In genomic region chr8:125959363-125959771, GRCm38 (mm10) we compare ENCODE assay signal across 9 mouse cellular contexts. TPM values are rescaled to one million over a fixed set of nuclear protein-coding genes. Genes with fewer than 3 reads are reported as not detected.
DNase-seq lines count a peak whose midpoint lies in the region; ATAC-seq lines count a peak whose summit lies in the region.
"Had no signal": no experiment of that assay in that cellular context is flagged by ENCODE, and none has a peak within 500 bp of the region (broad histone marks: within the 10 kb centered on the region; RNA-seq: fewer than 3 reads in every experiment).

No protein-coding gene starts in this region.

- peak; percentile 98 for DNase-seq in brain, adult 2 months (ENCODE audit: low read depth, low spot score)
- DNase-seq in cerebellum, adult 8-10 months: peak; percentile 85
- DNase-seq in layer of hippocampus, adult 11-12 months (ENCODE audit: low spot score): peak; percentile 80
- DNase-seq in left cerebral cortex, postnatal 14 days (ENCODE audit: low spot score in 2 of 2): peak; percentile 73 to 89
- DNase-seq in gastrocnemius, postnatal 4 days (ENCODE audit: low spot score in 2 of 2): no peak
- no peak for DNase-seq in thymus, postnatal 25 days
- DNase-seq in kidney, postnatal 10 days: no peak
- DNase-seq: lung, embryonic 14.5 days had no signal

- ATAC-seq in megakaryocyte, adult 5-6 weeks (ENCODE audit: poor library complexity, severe bottlenecking): no peak

- intact Hi-C loops in left cerebral cortex, postnatal 14 days (cut with DNase I): loop anchor here (10.0 kb wide), 1 partner anchor 465 kb away; the partner anchor contains the start of gene Coa6

RNA-seq across cellular contexts. Expression of gene Kcnk1, which starts 35.6 kb away (rescaled TPM):
- total RNA-seq in left cerebral cortex, postnatal 14 days (2021): 10 to 100 TPM; 82.4 to 82.7 TPM
- 1 to 10 TPM; 2.1 to 2.2 TPM for total RNA-seq in gastrocnemius, postnatal 4 days (2021)
- 0.13 and 0.46 TPM in 2 replicates for total RNA-seq in megakaryocyte, adult 5-6 weeks (2015)
- 0.77 TPM in 1 of 2 replicates, not detected in the other for total RNA-seq in megakaryocyte, adult 5-6 weeks (2017)

RNA-seq across cellular contexts. Expression of gene Map3k21, which starts 49.1 kb away (rescaled TPM):
- total RNA-seq in left cerebral cortex, postnatal 14 days (2021): 1 to 10 TPM; 1.5 to 2.2 TPM
- total RNA-seq in gastrocnemius, postnatal 4 days (2021): under 1 TPM; 0.16 to 0.22 TPM
- total RNA-seq in megakaryocyte, adult 5-6 weeks (2015): not detected in 2 replicates
- not detected in 2 replicates for total RNA-seq in megakaryocyte, adult 5-6 weeks (2017)

Comparison
In these comparisons a context has a peak if more than half of its experiments do, and no peak if none do; other contexts are left out.
1. DNase-seq: peak in brain, adult 2 months (single experiment), cerebellum, adult 8-10 months (single experiment), layer of hippocampus, adult 11-12 months (single experiment) and left cerebral cortex, postnatal 14 days (2 of 2); none in gastrocnemius, postnatal 4 days (0 of 2), thymus, postnatal 25 days (single experiment) and kidney, postnatal 10 days (single experiment).
2. RNA of gene Kcnk1, which starts 35.6 kb away (total RNA-seq): 82.4 to 82.7 TPM in left cerebral cortex, postnatal 14 days; 2.1 to 2.2 TPM in gastrocnemius, postnatal 4 days and 0.13 to 0.77 TPM in megakaryocyte, adult 5-6 weeks; every median in the first group is over 10 times any median in the second.